8 mouse cellular contexts compared by ENCODE assay signal in genomic region chr8:106022483-106022882, GRCm38 (mm10). TPM values are rescaled to one million over a fixed set of nuclear protein-coding genes. Genes with fewer than 3 reads are reported as not detected.
DNase-seq lines count a peak whose midpoint lies in the region; ATAC-seq and TF ChIP-seq lines count a peak whose summit lies in the region.

No protein-coding gene starts in this region.

- no peak overlapping the region for H3K4me3 ChIP-seq in C2C12 (ENCODE audit: insufficient read depth, poor library complexity, severe bottlenecking)
- H3K4me3 ChIP-seq in liver, embryonic 13.5 days (replicated peaks), result no peak overlapping the region
- no peak overlapping the region for H3K4me3 ChIP-seq in neural tube, embryonic 15.5 days (replicated peaks)

- peak; percentile 38 for ATAC-seq in liver, embryonic 13.5 days (ENCODE audit: low read depth)
- ATAC-seq in neural tube, embryonic 15.5 days (ENCODE audit: low FRiP score), result peak; percentile 35; the same call in 1 of the 2 replicates

- H3K27ac ChIP-seq in liver, embryonic 13.5 days, result no peak overlapping the region
- H3K27ac ChIP-seq in neural tube, embryonic 15.5 days (replicated peaks), result no peak overlapping the region

- H3K36me3 ChIP-seq in C2C12 (ENCODE audit: control insufficient read depth, insufficient read depth), result no peaks in the 10 kb centered on the region
- H3K36me3 ChIP-seq in liver, embryonic 13.5 days, result peaks cover 42% of the 10 kb centered on the region
- H3K36me3 ChIP-seq in neural tube, embryonic 15.5 days, result peaks cover 24% of the 10 kb centered on the region

- peak; percentile 81 for TF ChIP-seq CTCF in C2C12 (IDR thresholded peaks at IDR 0.05; ENCODE audit: control insufficient read depth, insufficient read depth, insufficient read length)

- H3K79me3 ChIP-seq in C2C12 (ENCODE audit: low read depth), result no peaks in the 10 kb centered on the region

- H3K79me2 ChIP-seq in C2C12 (ENCODE audit: control insufficient read depth, insufficient read depth), result no peaks in the 10 kb centered on the region

- no peak overlapping the region for H3K9ac ChIP-seq in liver, embryonic 13.5 days
- no peak overlapping the region for H3K9ac ChIP-seq in neural tube, embryonic 15.5 days (replicated peaks)

- no peaks in the 10 kb centered on the region for H3K27me3 ChIP-seq in C2C12 (ENCODE audit: control insufficient read depth, insufficient read depth, insufficient read length)
- H3K27me3 ChIP-seq in liver, embryonic 13.5 days, result no peaks in the 10 kb centered on the region
- H3K27me3 ChIP-seq in neural tube, embryonic 15.5 days (replicated peaks), result no peaks in the 10 kb centered on the region

- H3ac ChIP-seq in C2C12 (ENCODE audit: control insufficient read depth, insufficient read length, low read depth), result no peak overlapping the region

- DNase-seq in adrenal gland, adult 2 months, result peak; percentile 73
- peak; percentile 87 for DNase-seq in embryo, embryonic 10.5 days (ENCODE audit: low spot score)
- DNase-seq in gastrocnemius, postnatal 25 days, result peak; percentile 52
- peak; percentile 80 for DNase-seq in kidney, postnatal 14 days
- peak; percentile 61 for DNase-seq in liver, embryonic 13.5 days
- DNase-seq in thymus, adult 18-20 months, result peak; percentile 62 to 68

- H3K4me1 ChIP-seq in liver, embryonic 13.5 days (replicated peaks), result peaks cover 11% of the 10 kb centered on the region
- H3K4me1 ChIP-seq in neural tube, embryonic 15.5 days, result no peaks in the 10 kb centered on the region

- H3K4me2 ChIP-seq in liver, embryonic 13.5 days, result no peak overlapping the region
- no peak overlapping the region for H3K4me2 ChIP-seq in neural tube, embryonic 15.5 days

- H3K9me3 ChIP-seq in liver, embryonic 13.5 days (replicated peaks), result no peaks in the 10 kb centered on the region
- H3K9me3 ChIP-seq in neural tube, embryonic 15.5 days (replicated peaks), result no peaks in the 10 kb centered on the region

TF ChIP-seq in C2C12, 6 proteins besides CTCF, POLR2A, EP300 and RAD21:
- TF ChIP-seq MYOG (IDR thresholded peaks at IDR 0.05; ENCODE audit: control insufficient read depth, extremely low read depth, insufficient read length), result no peak
- TF ChIP-seq MAX (IDR thresholded peaks at IDR 0.05), result no peak
- no peak for TF ChIP-seq FOSL1 (IDR thresholded peaks at IDR 0.05; ENCODE audit: insufficient read depth, low read length, poor library complexity, severe bottlenecking)
- no peak for TF ChIP-seq MYOD1 (IDR thresholded peaks at IDR 0.05; ENCODE audit: control insufficient read depth, insufficient read length, low read depth)
- no peak for TF ChIP-seq CEBPB (IDR thresholded peaks at IDR 0.05; ENCODE audit: low read depth)
- no peak for TF ChIP-seq USF1 (IDR thresholded peaks at IDR 0.05; ENCODE audit: low read depth)

RNA-seq across cellular contexts. Expression of gene Ddx28, which starts 10.8 kb away (rescaled TPM):
- 15.0 TPM for polyA plus RNA-seq in C2C12 (2012; fragmentation: generic; extraction: Trizol)
- 10 to 100 TPM; 16.1 to 17.3 TPM for total RNA-seq in adrenal gland, adult 2 months (2021)
- polyA plus RNA-seq in adrenal gland, adult 2 months (2012; rRNA removed), result 12.5 and 13.2 TPM in 2 replicates
- 1 to 10 TPM; 8.3 to 9.0 TPM for total RNA-seq in gastrocnemius, postnatal 25 days (2021)
- polyA plus RNA-seq in liver, embryonic 13.5 days (2015; fragmentation: Nextera tagmentation; extraction: Ambion mirVana), result 12.9 and 13.2 TPM in 2 replicates
- polyA plus RNA-seq in neural tube, embryonic 15.5 days (2015; fragmentation: Nextera tagmentation; extraction: Ambion mirVana), result 20.8 and 20.9 TPM in 2 replicates

RNA-seq across cellular contexts. Expression of gene Dpep2nb, which starts 16.7 kb away (rescaled TPM):
- 0.05 TPM for polyA plus RNA-seq in C2C12 (2012; fragmentation: generic; extraction: Trizol)
- not detected for total RNA-seq in adrenal gland, adult 2 months (2021)
- polyA plus RNA-seq in adrenal gland, adult 2 months (2012; rRNA removed), result not detected in 2 replicates
- not detected for total RNA-seq in gastrocnemius, postnatal 25 days (2021)
- polyA plus RNA-seq in liver, embryonic 13.5 days (2015; fragmentation: Nextera tagmentation; extraction: Ambion mirVana), result not detected in 2 replicates
- polyA plus RNA-seq in neural tube, embryonic 15.5 days (2015; fragmentation: Nextera tagmentation; extraction: Ambion mirVana), result 0.14 TPM in 1 of 2 replicates, not detected in the other

RNA-seq across cellular contexts. Expression of gene Dus2, which starts 31.3 kb away (rescaled TPM):
- polyA plus RNA-seq in C2C12 (2012; fragmentation: generic; extraction: Trizol), result 13.1 TPM
- total RNA-seq in adrenal gland, adult 2 months (2021), result 10 to 100 TPM; 13.6 to 19.6 TPM
- polyA plus RNA-seq in adrenal gland, adult 2 months (2012; rRNA removed), result 5.5 and 5.6 TPM in 2 replicates
- 10 to 100 TPM in 1 of 2 experiments, 1 to 10 TPM in 1; 8.7 to 10.6 TPM for total RNA-seq in gastrocnemius, postnatal 25 days (2021)
- 13.3 and 14.4 TPM in 2 replicates for polyA plus RNA-seq in liver, embryonic 13.5 days (2015; fragmentation: Nextera tagmentation; extraction: Ambion mirVana)
- polyA plus RNA-seq in neural tube, embryonic 15.5 days (2015; fragmentation: Nextera tagmentation; extraction: Ambion mirVana), result 27.8 and 30.6 TPM in 2 replicates

RNA-seq across cellular contexts. Expression of gene Nfatc3, which starts 36.2 kb away (rescaled TPM):
- polyA plus RNA-seq in C2C12 (2012; fragmentation: generic; extraction: Trizol), result 12.6 TPM
- 10 to 100 TPM; 35.2 to 70.0 TPM for total RNA-seq in adrenal gland, adult 2 months (2021)
- 14.9 and 20.6 TPM in 2 replicates for polyA plus RNA-seq in adrenal gland, adult 2 months (2012; rRNA removed)
- total RNA-seq in gastrocnemius, postnatal 25 days (2021), result 10 to 100 TPM; 20.1 to 22.4 TPM
- 3.3 and 3.8 TPM in 2 replicates for polyA plus RNA-seq in liver, embryonic 13.5 days (2015; fragmentation: Nextera tagmentation; extraction: Ambion mirVana)
- polyA plus RNA-seq in neural tube, embryonic 15.5 days (2015; fragmentation: Nextera tagmentation; extraction: Ambion mirVana), result 3.5 and 4.4 TPM in 2 replicates

RNA-seq across cellular contexts. Expression of gene Dpep3, which starts 43.3 kb away (rescaled TPM):
- not detected for polyA plus RNA-seq in C2C12 (2012; fragmentation: generic; extraction: Trizol)
- not detected for total RNA-seq in adrenal gland, adult 2 months (2021)
- 0.21 TPM in 1 of 2 replicates, not detected in the other for polyA plus RNA-seq in adrenal gland, adult 2 months (2012; rRNA removed)
- not detected for total RNA-seq in gastrocnemius, postnatal 25 days (2021)
- polyA plus RNA-seq in liver, embryonic 13.5 days (2015; fragmentation: Nextera tagmentation; extraction: Ambion mirVana), result not detected in 2 replicates
- polyA plus RNA-seq in neural tube, embryonic 15.5 days (2015; fragmentation: Nextera tagmentation; extraction: Ambion mirVana), result not detected in 2 replicates
